Mouse (Mus musculus): ENCODE results near the gene Usp47.

The Usp47 gene

GRCm38 (mm10) chr7:112120861-112121810, 97.8 kb downstream of the Usp47 start:
- in situ Hi-C loops (cut with MboI, MseI) = no loop called here

DNA sequence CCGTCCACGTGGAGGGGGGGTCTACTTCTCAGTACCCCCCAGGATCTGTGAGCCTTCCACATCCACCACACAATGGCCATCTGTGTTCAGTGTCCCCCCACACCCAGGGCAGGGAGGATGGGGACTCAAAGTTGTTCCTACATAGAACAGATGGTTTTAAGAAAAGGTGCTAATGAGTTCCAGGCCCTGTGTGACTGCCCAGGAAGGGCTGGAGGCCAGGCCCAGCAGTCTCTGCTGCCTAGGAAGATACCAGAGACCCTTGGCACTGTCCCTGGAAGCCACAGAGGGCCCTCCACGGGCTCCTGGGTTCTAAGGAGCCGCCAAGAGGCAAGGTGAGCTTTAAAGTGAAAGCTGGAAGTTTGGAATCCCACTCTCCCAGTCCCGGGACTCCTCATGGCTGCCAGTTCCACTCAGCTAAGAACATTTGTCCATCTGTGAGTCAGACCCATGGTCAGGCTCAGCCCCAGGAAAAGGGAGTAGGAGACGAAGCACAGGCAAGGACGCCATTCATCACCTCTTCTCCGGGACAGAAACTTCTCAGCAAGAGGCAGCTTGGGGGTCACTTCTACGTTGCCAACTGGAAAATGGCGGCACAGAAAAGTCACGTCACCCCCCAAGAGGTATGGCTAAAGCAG, 98.7 kb downstream of the Usp47 start:
- in situ Hi-C loops (cut with MboI, MseI) = no loop called here

DNA sequence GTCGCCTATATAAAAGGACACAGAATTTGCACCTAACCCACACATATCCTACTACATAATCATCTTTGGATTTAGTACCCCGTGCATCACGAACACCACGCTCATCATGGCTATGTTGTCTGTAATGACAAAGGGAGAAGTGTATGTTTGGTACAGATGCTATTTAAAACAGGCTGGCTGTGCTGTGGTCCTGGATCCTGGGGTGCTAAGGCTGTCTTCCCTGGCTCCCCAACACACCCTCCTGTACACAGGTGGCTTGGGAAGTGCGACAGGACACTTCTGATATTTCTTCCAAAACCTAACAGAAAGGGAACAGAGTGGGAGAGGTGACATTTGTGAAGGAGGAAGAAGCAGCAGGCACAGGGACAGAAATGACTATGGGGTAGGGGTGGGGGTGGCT, 100.3 kb downstream of the Usp47 start:
- in situ Hi-C loops (cut with MboI, MseI) = no loop called here

GRCm38 (mm10) chr7:112125625-112126260, 102.4 kb downstream of the Usp47 start:
- in situ Hi-C loops (cut with MboI, MseI) = no loop called here

DNA sequence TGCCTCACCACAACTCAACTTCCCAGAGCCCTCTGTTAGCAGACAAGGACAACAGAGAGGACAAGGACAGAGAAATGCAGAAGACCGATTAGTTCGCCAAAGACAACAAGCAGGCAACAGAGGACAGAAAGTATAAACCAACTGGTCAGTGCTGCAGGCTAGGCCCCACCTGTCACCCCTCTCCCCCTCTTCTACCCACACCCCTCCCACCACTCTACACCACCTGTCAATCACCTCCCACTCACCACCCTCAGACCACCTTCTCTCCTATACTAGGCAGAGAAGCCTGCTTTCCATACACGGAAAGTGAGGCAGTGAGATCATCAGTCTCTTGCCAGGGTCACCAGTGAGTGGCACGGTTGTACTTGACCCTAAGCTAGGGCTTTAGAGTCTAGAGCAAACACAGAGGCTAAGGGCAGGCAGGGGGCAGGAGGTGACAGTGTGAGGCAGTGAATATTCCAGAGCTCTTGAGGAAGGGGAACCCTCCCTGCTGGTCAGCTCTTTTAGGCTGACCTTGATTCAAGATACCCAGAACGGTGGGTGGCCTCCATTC, 103.9 kb downstream of the Usp47 start:
- in situ Hi-C loops (cut with MboI, MseI) = no loop called here

- in situ Hi-C loops (cut with MboI, MseI) = no loop called here
Observed at GRCm38 (mm10) chr7:112127954-112128353, 104.7 kb downstream of the Usp47 start.

DNA sequence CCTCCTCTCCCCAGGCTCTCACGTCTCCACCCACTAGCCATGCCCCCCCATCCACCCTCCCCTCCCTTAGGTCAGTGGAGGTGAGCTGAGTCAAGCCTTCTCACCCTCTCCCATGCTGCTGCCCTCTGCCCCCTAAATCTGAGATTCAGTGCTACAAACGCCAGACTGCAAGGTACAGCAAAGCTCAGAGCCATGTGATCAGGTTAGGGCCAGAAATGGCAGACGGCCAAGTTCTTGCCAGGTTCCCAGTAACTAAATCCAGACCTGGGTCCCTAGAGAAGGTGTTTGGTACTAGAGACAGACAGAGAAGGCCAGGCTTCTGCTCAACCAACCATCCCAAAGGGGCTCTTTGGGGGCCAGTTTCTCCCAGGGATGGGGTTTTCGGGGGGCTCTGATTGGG, 105.5 kb downstream of the Usp47 start:
- in situ Hi-C loops (cut with MboI, MseI) = no loop called here

- in situ Hi-C loops (cut with MboI, MseI) = no loop called here
Observed at GRCm38 (mm10) chr7:112129851-112130250, 106.5 kb downstream of the Usp47 start.

- in situ Hi-C loops (cut with MboI, MseI) = no loop called here
Observed at GRCm38 (mm10) chr7:112130660-112131059, 107.4 kb downstream of the Usp47 start.

DNA sequence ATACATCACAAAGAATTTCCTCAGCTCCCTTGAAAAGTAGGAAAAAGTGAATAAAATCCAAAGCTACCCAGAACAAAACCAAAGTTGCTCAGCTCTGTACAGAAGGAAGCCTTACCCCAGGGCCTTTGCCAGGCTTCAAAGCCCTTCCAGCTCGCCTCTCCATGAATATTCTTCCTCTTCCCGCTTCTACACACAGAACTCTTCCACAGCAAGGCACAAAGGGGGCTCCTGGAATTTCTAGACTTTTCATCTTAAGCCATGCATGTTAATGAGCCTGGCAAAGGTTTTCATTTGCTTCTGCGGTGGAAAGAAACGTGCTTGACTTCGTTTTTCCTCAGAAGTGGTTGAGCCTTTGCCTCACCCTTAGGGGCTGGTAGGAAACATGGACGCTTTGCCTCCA, 108.7 kb downstream of the Usp47 start:
- in situ Hi-C loops (cut with MboI, MseI) = no loop called here

GRCm38 (mm10) chr7:112133277-112133676, 110.0 kb downstream of the Usp47 start:
- in situ Hi-C loops (cut with MboI, MseI) = no loop called here

DNA sequence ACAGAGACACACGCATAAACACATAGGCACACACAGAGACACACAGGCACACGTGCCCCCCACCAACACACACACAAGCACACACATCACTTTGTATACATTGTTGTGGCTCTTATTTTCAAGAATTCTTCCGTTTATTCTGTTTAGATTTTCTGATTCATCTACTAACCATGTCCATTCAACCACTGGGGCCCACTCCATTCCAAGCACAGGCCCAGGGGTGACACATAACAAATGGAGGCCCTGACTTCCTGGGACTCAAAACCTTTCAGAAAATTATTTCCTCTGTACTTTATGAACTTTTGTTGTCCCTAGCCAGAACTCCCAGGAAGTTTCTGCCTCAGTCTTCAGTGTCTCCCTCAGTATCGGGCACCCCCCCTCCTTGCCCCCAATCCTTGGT, 111.9 kb downstream of the Usp47 start:
- in situ Hi-C loops (cut with MboI, MseI) = no loop called here

GRCm38 (mm10) chr7:112136537-112136936, 113.2 kb downstream of the Usp47 start:
- in situ Hi-C loops (cut with MboI, MseI) = no loop called here

DNA sequence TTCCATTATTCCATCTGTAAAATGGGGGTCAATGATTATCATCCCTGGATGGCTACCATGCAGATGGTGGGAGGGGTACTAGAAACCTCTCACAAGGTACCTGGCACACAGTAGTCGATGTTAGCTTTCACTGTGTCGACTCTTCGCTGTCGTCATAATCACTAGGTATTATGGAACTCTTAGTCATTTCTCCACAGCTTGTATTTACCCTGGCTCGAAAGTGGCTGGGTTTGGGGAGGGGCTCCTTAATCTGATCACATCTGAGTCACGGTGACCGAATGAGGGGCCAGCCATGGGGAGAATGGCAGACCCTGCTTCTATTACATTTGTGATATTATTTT, 114.8 kb downstream of the Usp47 start:
- in situ Hi-C loops (cut with MboI, MseI) = no loop called here

DNA sequence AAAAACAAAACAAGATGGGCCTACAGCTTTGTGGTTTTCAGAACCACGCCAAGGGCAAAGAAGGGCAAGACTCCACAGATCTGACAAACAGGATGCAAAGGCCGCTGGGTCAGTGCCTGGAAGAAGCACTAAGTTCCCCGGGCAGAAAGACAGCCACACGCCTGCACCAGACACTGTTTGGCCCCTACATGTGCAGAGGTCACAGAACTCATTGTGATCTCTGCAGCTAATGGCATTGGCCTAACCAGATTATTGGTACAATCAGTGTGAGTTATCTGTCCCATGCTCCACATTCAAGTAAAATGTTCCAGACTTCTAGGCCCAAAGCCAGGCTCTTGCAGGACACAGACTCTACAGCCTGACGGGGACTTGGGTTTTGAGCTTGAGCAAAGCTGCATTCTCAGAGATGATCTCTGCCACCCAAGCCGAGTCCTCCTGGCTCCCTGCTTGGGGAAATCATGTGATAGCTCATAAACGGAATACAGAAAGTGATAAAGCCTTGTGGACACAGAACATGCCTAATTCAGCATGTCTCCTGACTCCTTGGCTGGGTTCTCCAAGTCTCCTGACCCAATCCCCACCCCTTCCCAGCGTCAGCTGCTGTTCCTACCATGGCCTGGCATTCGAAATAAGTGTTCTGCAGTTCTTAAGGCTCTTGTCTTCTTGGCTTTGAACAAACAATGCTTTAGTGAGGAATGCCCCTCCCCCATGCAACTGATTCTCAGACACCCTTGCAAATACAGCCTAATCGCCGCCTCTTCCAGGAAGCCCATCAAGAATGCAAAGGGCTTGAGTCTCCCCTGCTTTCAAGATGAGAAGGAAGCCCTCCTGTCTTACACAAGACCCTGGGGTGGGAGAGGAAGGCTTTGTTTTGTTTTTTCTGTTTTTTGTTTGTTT, 115.5 kb downstream of the Usp47 start:
- in situ Hi-C loops (cut with MboI, MseI) = no loop called here

GRCm38 (mm10) chr7:112140725-112141124, 117.4 kb downstream of the Usp47 start:
- in situ Hi-C loops (cut with MboI, MseI) = no loop called here

DNA sequence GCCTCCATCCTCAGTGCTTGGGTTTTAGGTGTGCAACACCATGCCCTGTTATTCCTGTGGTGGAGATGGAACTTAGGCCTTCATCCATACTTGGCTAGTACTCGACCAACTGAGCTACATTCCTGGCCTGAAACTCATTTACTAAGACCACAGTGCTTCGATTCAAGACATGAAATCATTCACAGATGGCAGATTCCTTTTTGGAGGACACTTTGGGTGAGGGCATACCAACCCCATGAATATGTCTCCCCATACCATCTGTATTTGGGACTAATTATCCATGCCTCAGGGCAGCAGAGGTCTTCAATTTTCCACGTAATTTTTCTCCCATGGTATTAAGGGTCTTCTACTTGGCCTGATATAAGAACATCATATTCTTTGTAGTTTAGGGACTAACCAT, 119.3 kb downstream of the Usp47 start:
- in situ Hi-C loops (cut with MboI, MseI) = no loop called here

DNA sequence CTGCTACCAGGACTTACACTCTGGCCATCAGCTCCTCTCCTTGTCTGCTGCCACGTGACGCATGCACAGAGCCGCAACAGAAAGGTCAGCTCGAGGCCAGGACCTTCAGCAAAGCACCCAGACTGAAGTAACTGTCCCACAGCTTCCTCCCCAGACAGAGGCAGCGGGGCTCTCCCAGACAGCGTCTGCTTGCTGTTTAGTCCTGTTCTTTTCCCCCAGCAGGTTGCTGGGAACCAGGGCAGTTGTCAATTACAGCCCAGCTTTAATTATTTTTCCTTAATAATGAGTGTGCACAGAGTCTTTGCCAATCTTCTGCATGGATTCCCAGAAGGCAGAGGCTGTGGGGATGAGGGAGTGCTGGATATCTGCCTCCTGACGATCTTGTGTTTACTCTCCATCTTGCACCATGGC, 119.8 kb downstream of the Usp47 start:
- in situ Hi-C loops (cut with MboI, MseI) = no loop called here

DNA sequence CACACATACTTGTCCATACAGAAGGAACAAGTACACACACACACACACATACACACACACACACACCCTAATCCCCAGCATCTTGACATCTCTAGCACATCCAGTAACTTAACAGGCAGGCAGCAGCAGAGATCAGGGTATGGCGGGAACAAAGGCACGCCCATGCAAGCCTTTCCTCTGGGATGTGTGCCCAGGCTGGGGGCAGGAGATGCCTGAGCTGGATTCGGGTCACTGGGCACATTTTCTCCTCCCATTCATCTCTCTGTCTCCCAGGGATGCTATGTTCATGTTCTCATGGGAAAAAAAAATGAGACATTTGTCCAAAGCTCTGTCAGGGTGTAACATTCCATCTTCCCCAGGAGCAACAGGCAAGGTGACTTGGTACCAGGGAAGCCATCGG, 120.7 kb downstream of the Usp47 start:
- in situ Hi-C loops (cut with MboI, MseI) = no loop called here

GRCm38 (mm10) chr7:112144646-112145179, 121.4 kb downstream of the Usp47 start:
- in situ Hi-C loops (cut with MboI, MseI) = no loop called here

DNA sequence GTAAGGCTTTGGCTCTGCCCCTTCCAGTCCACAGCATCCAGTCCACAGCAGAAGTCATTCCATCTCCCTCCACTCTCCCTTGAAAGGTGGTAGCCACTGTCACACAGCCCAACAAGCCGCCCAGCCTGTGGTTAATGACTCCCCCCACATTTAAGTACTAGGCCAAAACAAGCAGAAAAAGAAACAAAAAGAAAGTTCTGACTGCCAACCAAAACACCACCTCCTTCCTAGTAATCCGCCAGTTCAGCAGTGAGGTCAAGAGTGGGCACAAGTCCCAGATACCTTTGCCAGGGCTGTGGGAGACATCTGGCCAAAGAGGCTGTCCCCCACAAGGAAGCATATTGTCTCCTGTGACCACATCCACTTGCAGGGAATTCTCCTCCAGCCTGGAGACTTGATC, 124.7 kb downstream of the Usp47 start:
- in situ Hi-C loops (cut with MboI, MseI) = no loop called here
